Mouse (Mus musculus): ENCODE measurements around the gene Eef1e1. TPM values are rescaled to one million over a fixed set of nuclear protein-coding genes. Genes with fewer than 3 reads are reported as not detected.

The Eef1e1 gene
- polyA plus RNA-seq, 1 experiment from 2014 or later, result 35.5 TPM

DNA sequence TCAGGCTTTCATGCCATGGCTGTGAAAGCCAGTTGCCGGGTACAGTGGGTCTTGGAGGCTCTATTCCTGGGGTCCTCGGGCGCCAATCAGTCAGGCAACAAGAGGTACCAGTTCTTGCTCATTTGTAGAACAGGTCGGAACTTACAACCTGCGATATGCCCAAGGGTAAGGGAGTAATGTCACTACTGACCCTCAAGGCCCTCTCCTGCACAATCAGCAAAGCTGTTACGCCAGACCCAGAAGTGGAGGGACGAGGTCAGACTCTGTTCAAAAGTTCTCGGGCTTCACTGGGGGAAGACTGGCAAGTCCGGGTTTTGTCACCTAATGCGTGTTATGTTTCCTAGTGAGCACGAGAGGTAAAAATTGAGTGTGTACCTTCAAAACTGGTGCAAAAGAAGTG is 58.0 kb downstream of the Eef1e1 start:
- Histone ChIP-seq H3K27me3 (ENCODE audit: control insufficient read depth, insufficient read depth, low read length) (no peaks in the 10 kb centered on the region), H3K4me2 (ENCODE audit: low read depth, low read length) (no peak overlapping the region)
- 81% methylated on average over 11 of the region's 11 CpGs for WGBS

DNA sequence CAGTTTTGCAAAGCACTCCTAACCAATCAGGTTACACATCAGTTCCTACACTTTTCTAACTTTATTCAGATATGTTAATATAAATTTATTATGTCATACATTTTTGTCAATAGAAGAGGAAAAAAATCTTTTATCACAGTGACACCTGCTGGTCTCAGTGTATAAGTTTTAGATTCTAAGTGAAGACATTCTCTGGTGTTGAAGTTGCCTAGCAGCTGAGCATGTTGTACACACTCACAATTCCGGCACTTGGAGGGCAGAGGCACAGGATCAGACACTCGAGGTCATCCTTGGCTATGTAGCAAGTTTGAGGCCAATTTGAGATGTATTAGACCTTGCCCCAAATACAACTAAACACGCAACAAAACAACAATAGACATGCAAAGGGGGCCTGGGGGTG is 61.8 kb downstream of the Eef1e1 start:
- no peak for ATAC-seq (replicated peaks; ENCODE audit: extremely low read depth, insufficient read depth, low FRiP score)
- Histone ChIP-seq H3K27me3 (ENCODE audit: control insufficient read depth, insufficient read depth, low read length) (no peaks in the 10 kb centered on the region), H3K9ac (ENCODE audit: low read length) (no peak overlapping the region), H3K4me1 (ENCODE audit: control insufficient read depth, insufficient read depth, low read length) (peaks cover 8% of the 10 kb centered on the region), H3K36me3 (ENCODE audit: control insufficient read depth, insufficient read depth) (no peaks in the 10 kb centered on the region), H3K4me2 (ENCODE audit: low read depth, low read length) (no peak overlapping the region), H3K4me3 (ENCODE audit: low read length) (no peak overlapping the region), H3K27ac (ENCODE audit: low read length) (no peak overlapping the region), H3K9me3 (replicated peaks; ENCODE audit: control insufficient read depth, low read length) (no peaks in the 10 kb centered on the region)
- WGBS, result 54% methylated on average over 3 of the region's 3 CpGs

More for the DNA sequence above, 58.0 kb downstream of the Eef1e1 start:
- Histone ChIP-seq H3K27ac (ENCODE audit: low read length) (no peak overlapping the region), H3K4me3 (ENCODE audit: low read length) (no peak overlapping the region), H3K36me3 (ENCODE audit: control insufficient read depth, insufficient read depth) (no peaks in the 10 kb centered on the region), H3K9me3 (replicated peaks; ENCODE audit: control insufficient read depth, low read length) (no peaks in the 10 kb centered on the region), H3K9ac (ENCODE audit: low read length) (no peak overlapping the region), H3K4me1 (ENCODE audit: control insufficient read depth, insufficient read depth, low read length) (peaks cover 12% of the 10 kb centered on the region)
- no peak for ATAC-seq (replicated peaks; ENCODE audit: extremely low read depth, insufficient read depth, low FRiP score)

DNA sequence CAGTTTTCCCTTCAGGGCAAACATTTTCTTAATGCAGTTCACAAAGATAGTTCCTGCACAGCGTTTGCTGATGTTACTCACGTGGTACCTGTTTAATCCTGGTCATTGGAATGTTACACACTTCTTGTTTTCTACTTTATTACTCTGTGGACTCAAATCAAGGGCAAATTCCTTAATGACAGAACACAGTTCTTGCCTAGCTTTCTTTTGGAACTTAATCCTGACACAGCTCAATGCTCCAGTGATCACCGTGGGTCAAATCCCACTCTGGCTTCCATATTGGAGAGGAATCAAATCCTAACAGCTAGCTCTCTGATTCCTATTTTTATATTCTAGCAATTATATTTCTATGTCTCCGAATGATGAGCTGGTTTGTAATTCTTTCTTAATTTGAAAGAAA is 62.4 kb downstream of the Eef1e1 start:
- H3K27me3 ChIP-seq (ENCODE audit: control insufficient read depth, insufficient read depth, low read length), result no peaks in the 10 kb centered on the region
- H3K9ac ChIP-seq (ENCODE audit: low read length), result no peak overlapping the region
- H3K36me3 ChIP-seq (ENCODE audit: control insufficient read depth, insufficient read depth), result no peaks in the 10 kb centered on the region
- no peak for ATAC-seq (replicated peaks; ENCODE audit: extremely low read depth, insufficient read depth, low FRiP score)
- no peak overlapping the region for H3K4me3 ChIP-seq (ENCODE audit: low read length)
- peaks cover 6% of the 10 kb centered on the region for H3K4me1 ChIP-seq (ENCODE audit: control insufficient read depth, insufficient read depth, low read length)
- 85% methylated on average over 4 of the region's 4 CpGs for WGBS
- H3K9me3 ChIP-seq (replicated peaks; ENCODE audit: control insufficient read depth, low read length), result no peaks in the 10 kb centered on the region
- no peak overlapping the region for H3K27ac ChIP-seq (ENCODE audit: low read length)
- no peak overlapping the region for H3K4me2 ChIP-seq (ENCODE audit: low read depth, low read length)

Other genes starting within 250 kb of the Eef1e1 start
- 164 TPM in 2 replicates for gene Txndc5, start 130.2 kb downstream of the Eef1e1 start, polyA plus RNA-seq (2015; fragmentation: Nextera tagmentation; extraction: Ambion mirVana)
- gene Bloc1s5, start 23.9 kb downstream of the Eef1e1 start, polyA plus RNA-seq (2015; fragmentation: Nextera tagmentation; extraction: Ambion mirVana), result 18.1 and 19.7 TPM in 2 replicates

Measured in heart, embryonic 16.5 days (tissue).